Mouse (Mus musculus): ENCODE results near the gene Sepsecs. TPM values are rescaled to one million over a fixed set of nuclear protein-coding genes. Genes with fewer than 3 reads are reported as not detected.
"Not testable (repeated sequence)": the region's sequence is repeated elsewhere in the genome, so short reads cannot be mapped to it uniquely, and the experiment has no call there.

The Sepsecs gene
- 8.5 and 9.4 TPM in 2 replicates for polyA plus RNA-seq (2016; fragmentation: Nextera tagmentation; extraction: Ambion mirVana)

DNA sequence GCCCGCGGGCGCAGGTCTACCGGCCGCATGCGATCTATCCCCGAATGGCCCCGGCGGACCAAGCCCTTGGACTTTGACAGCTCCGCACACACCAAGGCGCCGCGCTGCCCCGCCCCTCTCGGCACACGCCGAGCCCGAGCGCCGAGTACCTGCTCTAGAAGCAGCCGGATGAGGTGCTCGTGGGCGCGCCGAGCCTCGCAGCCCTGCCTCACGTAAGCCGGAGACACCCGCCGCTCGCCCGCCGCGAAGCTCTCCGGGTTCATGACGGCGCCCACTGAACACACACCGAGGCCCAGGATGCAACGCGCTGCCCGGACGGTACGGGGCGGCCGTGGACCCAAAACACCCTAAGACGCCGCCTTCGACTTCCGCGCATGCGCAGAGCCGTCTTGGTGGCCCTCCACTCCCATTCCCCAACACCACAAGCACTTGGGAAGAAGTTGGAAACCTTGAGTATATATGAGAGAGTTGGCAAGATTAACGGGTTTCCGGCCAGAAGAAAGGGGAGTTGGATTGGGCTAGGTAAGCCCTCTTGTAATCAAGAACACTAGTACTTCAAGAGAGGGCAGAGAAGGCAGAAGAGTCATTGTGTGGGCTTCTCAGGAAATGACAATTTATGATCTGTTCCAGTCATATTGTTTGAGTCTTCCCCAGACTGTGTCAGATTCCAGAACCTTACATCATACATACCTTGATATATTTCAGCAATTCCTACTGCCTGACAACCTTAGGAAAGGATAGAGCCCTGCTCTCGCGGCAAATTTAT lies at the start of gene Sepsecs:
Gene Sepsecs, minus strand, starts transcription at position 283 of the 766 bp plus-strand sequence.
- H3K4me2 ChIP-seq (replicated peaks) = peak within 1 kb of the TSS; percentile 71
- no peaks in the 10 kb centered on the region for H3K9me3 ChIP-seq
- H3K9ac ChIP-seq (replicated peaks) = peak within 1 kb of the TSS; percentile 82
- peaks cover 6% of the 10 kb centered on the region for H3K36me3 ChIP-seq
- H3K27ac ChIP-seq (replicated peaks) = peak within 1 kb of the TSS; percentile 31; the same call in 1 of the 2 replicates
- peaks cover 16% of the 10 kb centered on the region for H3K4me1 ChIP-seq
- WGBS = 5% methylated on average over 43 of the region's 56 CpGs
- H3K4me3 ChIP-seq = peak within 1 kb of the TSS; percentile 77
- ATAC-seq (ENCODE audit: low FRiP score, low read depth) = peak; percentile 95
- peaks cover 5% of the 10 kb centered on the region; the same call in 1 of the 2 replicates for H3K27me3 ChIP-seq

DNA sequence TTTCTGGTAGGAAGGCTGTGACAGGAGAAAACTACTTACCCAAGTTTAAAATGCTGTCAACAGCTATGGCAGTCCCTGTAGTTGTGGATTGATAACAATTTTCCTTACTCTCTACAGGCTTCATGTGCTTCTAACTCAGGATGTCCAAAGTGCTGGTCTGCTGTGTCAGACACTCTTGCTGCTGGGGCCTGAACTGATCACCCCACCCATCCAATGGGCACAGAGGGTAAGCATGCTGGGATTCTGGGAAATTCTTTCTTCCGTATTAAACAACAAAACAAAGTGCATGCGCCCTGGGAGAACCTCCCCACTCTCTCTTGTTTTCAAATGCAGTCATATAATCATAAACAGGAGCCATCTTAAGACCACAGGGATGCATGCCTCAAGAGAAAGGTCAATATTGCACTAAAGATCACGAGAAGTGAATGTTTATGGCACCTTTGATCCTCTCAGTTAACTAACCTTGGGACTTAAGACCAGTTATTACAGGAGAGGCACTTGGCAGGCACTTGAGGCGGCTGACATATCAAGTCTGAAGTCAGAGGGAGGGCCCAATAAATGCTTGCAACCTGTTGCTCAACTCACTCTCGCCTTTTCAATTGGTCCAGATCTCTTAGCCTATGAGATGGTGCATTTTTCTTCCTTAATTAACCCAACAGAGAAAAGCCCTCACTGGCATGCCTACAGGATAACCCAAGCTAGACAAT lies 47.4 kb upstream of the Sepsecs start:
- WGBS = 84% methylated on average over 5 of the region's 5 CpGs
- Histone ChIP-seq H3K27me3 (no peaks in the 10 kb centered on the region), H3K9me3 (no peaks in the 10 kb centered on the region), H3K4me2 (replicated peaks) (no peak overlapping the region), H3K4me3 (no peak overlapping the region), H3K36me3 (no peaks in the 10 kb centered on the region), H3K9ac (replicated peaks) (no peak overlapping the region), H3K4me1 (no peaks in the 10 kb centered on the region), H3K27ac (replicated peaks) (no peak overlapping the region)
- no peak for ATAC-seq (ENCODE audit: low FRiP score, low read depth)

- H3K36me3 ChIP-seq = no peaks in the 10 kb centered on the region
- no peak for ATAC-seq (ENCODE audit: low FRiP score, low read depth)
- H3K27me3 ChIP-seq = no peaks in the 10 kb centered on the region
- no peak overlapping the region for H3K27ac ChIP-seq (replicated peaks)
- no peaks in the 10 kb centered on the region for H3K9me3 ChIP-seq
- no peaks in the 10 kb centered on the region for H3K4me1 ChIP-seq
- H3K4me3 ChIP-seq = no peak overlapping the region
- no peak overlapping the region for H3K9ac ChIP-seq (replicated peaks)
- H3K4me2 ChIP-seq (replicated peaks) = no peak overlapping the region
Observed at GRCm38 (mm10) chr5:52712704-52713103, 43.2 kb upstream of the Sepsecs start.

- 76% methylated on average over 4 of the region's 4 CpGs for WGBS
Observed at GRCm38 (mm10) chr5:52704562-52704961, 35.1 kb upstream of the Sepsecs start.

DNA sequence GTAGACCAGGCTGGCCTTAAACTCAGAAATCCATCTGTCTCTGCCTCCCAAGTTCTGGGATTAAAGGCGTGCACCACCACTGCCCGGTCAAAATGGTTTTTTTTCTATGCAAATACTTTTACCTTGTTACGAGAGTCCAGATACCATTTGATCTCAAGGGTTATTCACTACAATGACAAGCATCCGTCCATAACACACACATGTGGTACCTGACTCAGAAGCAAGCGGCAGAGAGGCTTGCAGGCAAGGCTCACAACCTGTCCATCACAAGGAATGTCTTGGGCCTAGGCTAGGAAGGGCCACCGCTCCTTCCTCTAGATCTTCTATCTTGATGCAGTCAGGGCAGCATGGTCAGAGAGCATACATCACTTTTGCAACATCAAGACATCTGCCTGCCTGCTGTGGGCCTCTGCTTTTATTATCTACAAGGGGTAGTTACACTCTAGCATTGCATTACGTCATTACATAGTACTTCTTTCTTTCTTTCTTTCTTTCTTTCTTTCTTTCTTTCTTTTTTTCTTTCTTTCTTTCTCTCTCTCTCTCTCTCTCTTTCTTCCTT lies 28.5 kb upstream of the Sepsecs start:
- WGBS = 92% methylated on average over 7 of the region's 7 CpGs
- H3K27ac ChIP-seq (replicated peaks); H3K27me3 ChIP-seq; H3K4me1 ChIP-seq; H3K36me3 ChIP-seq; ATAC-seq (ENCODE audit: low FRiP score, low read depth); H3K9ac ChIP-seq (replicated peaks); H3K4me3 ChIP-seq; H3K9me3 ChIP-seq; H3K4me2 ChIP-seq (replicated peaks): not testable (repeated sequence)

More at GRCm38 (mm10) chr5:52704562-52704961, 35.1 kb upstream of the Sepsecs start:
- Histone ChIP-seq H3K4me1 (no peaks in the 10 kb centered on the region), H3K9me3 (no peaks in the 10 kb centered on the region), H3K27me3 (no peaks in the 10 kb centered on the region), H3K4me3 (no peak overlapping the region), H3K9ac (replicated peaks) (no peak overlapping the region), H3K4me2 (replicated peaks) (no peak overlapping the region), H3K36me3 (no peaks in the 10 kb centered on the region), H3K27ac (replicated peaks) (no peak overlapping the region)
- no peak for ATAC-seq (ENCODE audit: low FRiP score, low read depth)

DNA sequence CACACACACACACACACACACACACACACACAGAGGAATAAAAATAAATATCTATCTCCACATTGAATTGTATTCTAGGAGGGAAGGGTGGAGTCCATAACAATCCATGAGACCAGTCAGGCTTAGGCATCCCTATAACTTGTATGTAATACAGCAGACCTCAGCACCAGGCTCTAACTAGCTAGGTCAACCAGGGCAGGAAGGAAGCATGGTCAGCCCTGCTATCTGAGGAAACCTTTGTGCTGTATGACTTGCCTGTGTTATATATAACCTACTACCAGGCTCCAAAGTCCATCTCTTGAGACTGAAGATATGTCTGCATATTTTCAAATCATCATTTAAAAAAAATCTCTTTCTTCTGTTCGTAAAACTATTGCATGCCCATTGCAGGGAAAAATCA lies 27.8 kb upstream of the Sepsecs start:
- Histone ChIP-seq H3K4me2 (replicated peaks) (no peak overlapping the region), H3K9me3 (no peaks in the 10 kb centered on the region), H3K27ac (replicated peaks) (no peak overlapping the region), H3K36me3 (no peaks in the 10 kb centered on the region), H3K4me3 (no peak overlapping the region), H3K9ac (replicated peaks) (no peak overlapping the region), H3K27me3 (no peaks in the 10 kb centered on the region), H3K4me1 (no peaks in the 10 kb centered on the region)
- 82% methylated on average over 1 of the region's 1 CpGs for WGBS
- ATAC-seq (ENCODE audit: low FRiP score, low read depth) = no peak

GRCm38 (mm10) chr5:52687741-52688455 lies 18.4 kb upstream of the Sepsecs start:
- Histone ChIP-seq H3K4me3 (no peak overlapping the region), H3K9me3 (no peaks in the 10 kb centered on the region), H3K36me3 (no peaks in the 10 kb centered on the region), H3K27me3 (0 out of 2 replicates have a peak, but pooled peaks cover 4% of the 10 kb centered on the region), H3K4me2 (replicated peaks) (no peak overlapping the region), H3K27ac (replicated peaks) (no peak overlapping the region), H3K9ac (replicated peaks) (no peak overlapping the region), H3K4me1 (no peaks in the 10 kb centered on the region)
- ATAC-seq (ENCODE audit: low FRiP score, low read depth) = no peak
- 71% methylated on average over 6 of the region's 6 CpGs for WGBS

DNA sequence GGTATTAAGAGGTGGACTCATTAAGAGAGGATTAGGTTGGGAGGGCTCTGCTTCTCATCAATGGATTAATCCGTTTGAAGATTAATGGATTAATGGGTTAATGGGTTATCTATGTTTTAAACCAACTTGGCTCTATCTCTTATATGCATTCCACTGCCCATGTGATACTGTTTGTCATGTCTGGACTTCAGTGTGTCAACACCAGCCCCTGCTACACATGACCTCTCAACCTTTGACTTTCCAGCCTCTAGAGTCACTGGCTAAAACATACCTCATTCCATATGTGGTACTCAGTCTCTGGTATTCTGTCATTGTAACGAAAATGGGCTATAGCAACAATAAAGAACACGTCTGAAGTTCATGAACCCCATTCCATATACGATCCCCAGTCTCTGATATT lies 11.6 kb upstream of the Sepsecs start:
- Histone ChIP-seq H3K9ac (replicated peaks) (no peak overlapping the region), H3K27me3 (0 out of 2 replicates have a peak, but pooled peaks cover 4% of the 10 kb centered on the region), H3K27ac (replicated peaks) (no peak overlapping the region), H3K9me3 (no peaks in the 10 kb centered on the region), H3K4me1 (no peaks in the 10 kb centered on the region), H3K4me3 (no peak overlapping the region), H3K36me3 (no peaks in the 10 kb centered on the region), H3K4me2 (replicated peaks) (no peak overlapping the region)
- WGBS = 40% methylated on average over 4 of the region's 4 CpGs
- ATAC-seq (ENCODE audit: low FRiP score, low read depth) = no peak

- Histone ChIP-seq H3K9ac (replicated peaks) (no peak overlapping the region), H3K4me2 (replicated peaks) (no peak overlapping the region)
- WGBS = 52% methylated on average over 4 of the region's 4 CpGs
Observed at GRCm38 (mm10) chr5:52680191-52680590, 10.7 kb upstream of the Sepsecs start.

GRCm38 (mm10) chr5:52678498-52679070 lies 9.1 kb upstream of the Sepsecs start:
- no peaks in the 10 kb centered on the region for H3K9me3 ChIP-seq
- H3K4me1 ChIP-seq = peaks cover 6% of the 10 kb centered on the region
- no peak for ATAC-seq (ENCODE audit: low FRiP score, low read depth)
- WGBS = 89% methylated on average over 5 of the region's 5 CpGs
- H3K9ac ChIP-seq (replicated peaks) = no peak overlapping the region
- no peak overlapping the region for H3K4me3 ChIP-seq
- H3K4me2 ChIP-seq (replicated peaks) = no peak overlapping the region
- H3K27ac ChIP-seq (replicated peaks) = no peak overlapping the region
- H3K36me3 ChIP-seq = no peaks in the 10 kb centered on the region
- H3K27me3 ChIP-seq = 0 out of 2 replicates have a peak, but pooled peaks cover 3% of the 10 kb centered on the region

More at GRCm38 (mm10) chr5:52680191-52680590, 10.7 kb upstream of the Sepsecs start:
- Histone ChIP-seq H3K27me3 (0 out of 2 replicates have a peak, but pooled peaks cover 4% of the 10 kb centered on the region), H3K36me3 (no peaks in the 10 kb centered on the region), H3K4me3 (no peak overlapping the region), H3K9me3 (no peaks in the 10 kb centered on the region), H3K4me1 (no peaks in the 10 kb centered on the region), H3K27ac (replicated peaks) (no peak overlapping the region)
- no peak for ATAC-seq (ENCODE audit: low FRiP score, low read depth)

DNA sequence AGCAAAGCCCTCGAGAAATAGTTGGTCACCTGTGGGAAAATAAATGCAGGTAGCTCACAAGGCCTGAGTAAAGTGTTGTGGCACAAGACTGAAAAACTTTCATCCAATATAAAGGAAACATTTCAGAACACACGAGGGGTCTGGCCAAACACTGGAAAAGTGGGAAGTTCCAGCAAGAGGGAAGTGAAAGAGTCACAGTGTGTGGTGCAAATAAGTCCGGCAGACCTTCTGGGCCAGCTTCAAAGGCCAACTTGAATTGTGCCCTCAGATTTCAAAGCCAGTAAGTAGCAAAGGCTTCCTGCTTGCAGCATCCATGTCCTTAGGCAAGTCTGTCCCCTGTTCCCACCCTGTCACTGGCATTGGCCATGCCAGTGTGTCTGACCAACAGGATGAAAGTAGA lies 7.6 kb upstream of the Sepsecs start:
- Histone ChIP-seq H3K4me2 (replicated peaks) (no peak overlapping the region), H3K36me3 (no peaks in the 10 kb centered on the region), H3K4me3 (no peak overlapping the region), H3K9ac (replicated peaks) (no peak overlapping the region), H3K27ac (replicated peaks) (no peak overlapping the region), H3K27me3 (no peaks in the 10 kb centered on the region), H3K9me3 (no peaks in the 10 kb centered on the region), H3K4me1 (peaks cover 14% of the 10 kb centered on the region)
- WGBS = 78% methylated on average over 3 of the region's 3 CpGs
- no peak for ATAC-seq (ENCODE audit: low FRiP score, low read depth)

Measured in midbrain, embryonic 12.5 days (tissue).